Mouse (Mus musculus) WW6 (cell line): ENCODE results near the gene Lypd8.

ENCODE experiments used
- DNase-seq: peaks from one replicate; pipeline ENCODE4 v3.0.0-alpha.2; 2013; ENCODE audit warnings: low read depth, low spot score

Gene Lypd8

GRCm38 (mm10) chr11:58399985-58400645 lies 21.3 kb downstream of the Lypd8 start:
- no peak for DNase-seq

GRCm38 (mm10) chr11:58400655-58401054 lies 21.8 kb downstream of the Lypd8 start:
- DNase-seq, result no peak

- no peak for DNase-seq
Observed at GRCm38 (mm10) chr11:58408066-58408465, 29.2 kb downstream of the Lypd8 start.

- DNase-seq, result no peak
Observed at GRCm38 (mm10) chr11:58418336-58418735, 39.5 kb downstream of the Lypd8 start.

- DNase-seq, result no peak
Observed at GRCm38 (mm10) chr11:58420815-58421214, 42.0 kb downstream of the Lypd8 start, which contains the start of gene 1810065E05Rik. Gene 1810065E05Rik, plus strand, starts transcription at chr11:58421111.

- no peak for DNase-seq
Observed at GRCm38 (mm10) chr11:58432259-58432658, 53.4 kb downstream of the Lypd8 start, which contains the start of gene Gm12253. Gene Gm12253, plus strand, starts transcription at chr11:58432559.

GRCm38 (mm10) chr11:58437866-58438265 lies 59.0 kb downstream of the Lypd8 start:
- no peak for DNase-seq
